Mouse (Mus musculus) erythroblast, embryonic 14.5 days (primary cell): Measurements from ENCODE around the gene Xlr3c.
"Not testable (repeated sequence)": the region's sequence is repeated elsewhere in the genome, so short reads cannot be mapped to it uniquely, and the experiment has no call there.

Experiments used
- GATA1 ChIP-seq: IDR thresholded peaks from 2 replicates; pipeline ENCODE4 v1.6.1; 2012; ENCODE audit warnings: low read length, inconsistent platforms, mixed read lengths
- TAL1 ChIP-seq: IDR thresholded peaks from 3 replicates; pipeline ENCODE4 v1.6.1; 2012; ENCODE audit warnings: low read length, inconsistent platforms, mixed read lengths

GRCm38 (mm10) chrX:73213819-73214564, 51.2 kb downstream of the Xlr3c start, which contains the start of gene Xlr4b:
- TF ChIP-seq GATA1, TAL1: not testable (repeated sequence)
